Mouse (Mus musculus): Measurements from ENCODE around the gene Gpx4.

- TF ChIP-seq POLR2A (IDR thresholded peaks at IDR 0.05; ENCODE audit: insufficient read length, low read depth) (no peak), MAX (IDR thresholded peaks at IDR 0.05; ENCODE audit: low read depth) (no peak), POLR2AphosphoS2 (IDR thresholded peaks at IDR 0.05; ENCODE audit: insufficient read length, low read depth) (peak; percentile 55), MYOD1 (IDR thresholded peaks at IDR 0.05; ENCODE audit: control insufficient read depth in 1 of 3, insufficient read length in 2 of 3, low read depth in 2 of 3) (no peak), MYOG (IDR thresholded peaks at IDR 0.05; ENCODE audit: control insufficient read depth in 1 of 3, insufficient read depth in 1 of 3, insufficient read length in 2 of 3, low read depth in 2 of 3) (no peak), E2F4 (IDR thresholded peaks at IDR 0.05; ENCODE audit: insufficient read depth) (no peak), TCF3 (IDR thresholded peaks at IDR 0.05; ENCODE audit: insufficient read length, low read depth) (no peak), USF1 (IDR thresholded peaks at IDR 0.05; ENCODE audit: low read depth) (no peak), TCF12 (IDR thresholded peaks at IDR 0.05; ENCODE audit: insufficient read depth, poor library complexity, severe bottlenecking) (no peak), REST (IDR thresholded peaks at IDR 0.05; ENCODE audit: insufficient read depth, insufficient read length) (no peak), SRF (IDR thresholded peaks at IDR 0.05; ENCODE audit: control insufficient read depth, insufficient read length, low read depth) (no peak), CEBPB (IDR thresholded peaks at IDR 0.05; ENCODE audit: insufficient read depth, poor library complexity, severe bottlenecking) (no peak)
These were observed 8.4 kb downstream of the Gpx4 start for GRCm38 (mm10) chr10:80055364-80055763.
